Mouse (Mus musculus) cerebellum, postnatal 25 days (tissue): ENCODE data around the gene Cacna2d3.

ENCODE experiments used
- DNase-seq, 2 experiments: peaks; one replicate each; pipeline ENCODE4 v3.0.0; 2021; ENCODE audit warnings: mixed read lengths in 2 of 2

Cacna2d3 gene

DNA sequence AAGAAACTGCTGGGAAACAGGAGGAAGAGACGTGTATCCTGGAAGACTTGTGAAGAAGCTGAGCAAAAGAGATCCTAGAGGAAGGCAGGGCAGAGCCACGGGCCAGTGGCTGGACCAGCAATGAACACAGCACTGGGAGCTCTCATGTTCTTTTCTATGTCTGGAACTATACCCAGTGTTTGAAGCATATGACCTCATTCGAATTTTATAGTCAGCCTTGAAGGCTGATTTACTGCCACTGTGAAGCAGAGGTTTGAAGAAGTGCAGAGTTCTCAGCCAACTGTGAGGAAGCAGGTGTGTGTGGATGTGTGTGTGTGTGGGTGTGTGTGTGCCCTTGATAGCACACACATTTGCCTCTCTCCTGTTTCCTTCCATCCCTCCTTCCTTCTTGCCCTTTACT, 483.2 kb downstream of the Cacna2d3 start:
- no peak for DNase-seq

GRCm38 (mm10) chr14:29228976-29229716, 492.5 kb downstream of the Cacna2d3 start:
- no peak for DNase-seq

- DNase-seq, result no peak
Measured at GRCm38 (mm10) chr14:29228471-29228870, 493.2 kb downstream of the Cacna2d3 start.

DNA sequence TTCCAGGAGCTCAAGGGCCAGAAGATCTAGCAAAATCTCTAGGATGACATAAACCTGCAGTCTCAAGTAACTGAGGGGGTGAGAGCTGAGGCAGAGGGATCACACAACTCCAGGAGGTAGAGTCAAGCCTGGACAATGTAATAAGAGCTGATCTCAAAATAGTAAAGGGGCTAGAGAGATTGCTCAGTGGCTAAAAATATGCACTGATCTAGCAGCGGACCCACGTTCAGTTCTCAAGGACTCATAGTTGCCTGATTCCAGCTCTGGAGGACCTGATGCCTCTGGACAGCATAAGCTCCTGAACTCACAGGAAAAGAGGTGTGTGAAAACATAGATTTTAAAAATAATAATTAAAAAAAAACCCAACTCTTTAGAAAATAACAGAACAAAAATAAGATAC, 493.7 kb downstream of the Cacna2d3 start:
- no peak for DNase-seq

- DNase-seq, result no peak
Measured at GRCm38 (mm10) chr14:29225754-29226365, 495.8 kb downstream of the Cacna2d3 start.

DNA sequence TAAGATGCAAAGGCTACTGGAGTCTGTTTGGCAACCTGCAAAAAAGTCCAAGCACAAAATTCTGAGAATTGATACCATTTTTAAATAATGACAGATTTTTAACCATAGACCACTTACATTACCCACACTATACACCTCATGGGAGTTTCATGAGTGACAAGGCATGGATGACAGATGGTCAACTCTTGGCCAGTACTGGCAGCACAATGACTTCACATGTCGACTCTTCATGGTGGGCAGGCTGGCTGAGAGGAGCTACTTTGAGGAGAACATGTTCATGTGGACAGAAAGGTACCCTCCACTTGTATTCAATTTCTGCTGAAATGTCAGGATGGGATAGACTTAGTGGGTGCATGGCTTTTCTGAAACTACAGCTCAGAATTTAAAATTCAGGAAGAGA, 498.7 kb downstream of the Cacna2d3 start:
- DNase-seq, result peak; percentile 44 to 56

DNA sequence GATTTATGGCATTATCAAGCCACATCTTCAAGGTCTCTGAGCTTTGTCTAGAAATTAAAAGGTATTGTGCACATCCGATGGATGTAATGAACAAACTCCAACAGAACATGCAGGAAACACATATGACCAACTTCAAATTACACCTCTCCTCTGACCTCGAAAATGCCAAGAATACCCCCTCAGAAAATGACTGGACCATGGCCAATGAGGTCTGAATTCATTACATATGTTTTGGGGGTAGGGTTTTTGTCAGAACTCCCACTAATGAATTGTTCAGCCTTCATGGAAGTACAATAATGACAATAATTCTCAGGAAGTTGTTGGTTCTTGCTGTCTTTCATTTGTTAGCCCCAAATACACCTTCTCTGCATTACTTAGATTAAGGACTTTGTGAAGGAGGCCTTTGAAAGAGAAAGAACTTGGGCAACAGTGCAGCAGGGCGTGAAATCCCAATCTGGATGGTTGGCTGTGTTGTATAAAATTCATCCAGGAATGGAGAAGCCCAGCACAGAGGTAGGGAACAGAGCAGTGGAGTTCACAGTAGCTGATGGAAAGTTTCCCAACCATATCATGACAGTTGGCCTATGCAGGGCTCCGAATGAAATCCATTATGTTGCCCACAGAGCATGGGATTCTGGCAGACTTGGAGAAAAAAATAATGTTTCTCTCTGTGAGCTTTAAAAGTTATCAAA, 499.3 kb downstream of the Cacna2d3 start:
- DNase-seq, result peak; percentile 85 to 87

DNA sequence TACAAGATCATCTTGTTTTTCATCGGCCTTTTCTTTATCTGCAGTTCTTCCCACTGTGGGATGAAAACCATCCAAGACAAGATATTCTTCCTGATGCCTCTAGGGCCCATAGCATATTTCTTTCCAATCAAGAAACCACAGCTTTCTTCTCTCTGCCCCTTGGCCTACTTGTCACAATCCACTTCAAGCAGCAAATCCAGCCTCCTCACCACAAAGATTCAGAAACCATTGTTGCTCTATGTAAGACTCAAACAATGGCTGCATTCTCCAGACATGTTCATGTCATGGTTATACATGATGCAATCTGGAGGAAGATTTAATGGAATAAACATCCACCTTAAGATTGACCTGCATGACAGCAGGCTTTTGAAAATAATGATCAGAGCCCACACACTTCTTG, 505.6 kb downstream of the Cacna2d3 start:
- no peak for DNase-seq

DNA sequence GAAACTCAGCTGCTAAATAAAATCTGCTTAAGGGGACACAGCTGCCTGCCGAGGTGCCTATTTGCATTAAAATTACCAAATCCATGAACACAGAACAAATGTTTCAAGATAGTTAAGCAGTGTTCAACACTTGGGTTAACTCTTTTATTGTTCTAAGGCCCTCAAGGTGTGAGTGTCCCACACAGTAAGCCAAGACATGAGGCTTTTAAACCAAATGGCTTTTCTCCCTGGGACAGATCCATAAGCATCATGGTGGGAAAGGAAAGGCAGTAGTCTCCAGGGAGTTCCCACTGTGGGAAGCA, 516.7 kb downstream of the Cacna2d3 start:
- DNase-seq, result no peak

DNA sequence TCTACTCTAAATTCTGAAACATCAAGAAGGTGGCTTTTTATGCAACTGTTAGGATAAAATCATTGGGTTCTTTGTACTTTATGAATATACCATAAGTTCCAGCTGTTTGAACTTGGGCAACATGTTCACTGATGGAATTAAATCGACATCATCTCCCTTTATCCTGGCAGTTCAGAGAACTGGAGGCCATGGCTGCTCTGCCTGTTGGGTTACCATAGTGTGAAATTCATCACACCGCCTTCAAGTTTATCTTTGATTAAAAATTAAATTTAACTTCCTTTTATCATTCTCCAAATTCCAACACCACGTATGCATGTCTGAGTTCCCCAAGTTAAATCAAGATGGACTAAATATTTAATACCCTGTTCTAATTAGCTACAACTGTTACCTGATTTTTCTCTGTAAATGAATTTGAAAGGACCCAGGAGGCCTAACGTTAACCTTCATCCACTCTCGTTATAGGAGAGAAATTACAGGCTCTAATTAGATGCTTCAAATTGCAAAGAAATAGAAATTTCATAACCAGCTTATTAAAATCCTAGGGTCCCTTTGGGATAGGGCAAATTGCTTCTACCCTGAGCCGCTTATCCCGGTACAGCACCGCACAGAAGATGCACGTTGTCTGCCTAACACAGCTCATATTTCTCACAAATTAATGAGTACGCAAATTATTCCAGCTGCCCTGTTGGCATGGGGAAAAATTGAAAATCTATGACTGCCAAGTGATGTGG, 517.3 kb downstream of the Cacna2d3 start:
- DNase-seq, result no peak

- DNase-seq, result no peak
Measured at GRCm38 (mm10) chr14:29196171-29196570, 525.5 kb downstream of the Cacna2d3 start.

DNA sequence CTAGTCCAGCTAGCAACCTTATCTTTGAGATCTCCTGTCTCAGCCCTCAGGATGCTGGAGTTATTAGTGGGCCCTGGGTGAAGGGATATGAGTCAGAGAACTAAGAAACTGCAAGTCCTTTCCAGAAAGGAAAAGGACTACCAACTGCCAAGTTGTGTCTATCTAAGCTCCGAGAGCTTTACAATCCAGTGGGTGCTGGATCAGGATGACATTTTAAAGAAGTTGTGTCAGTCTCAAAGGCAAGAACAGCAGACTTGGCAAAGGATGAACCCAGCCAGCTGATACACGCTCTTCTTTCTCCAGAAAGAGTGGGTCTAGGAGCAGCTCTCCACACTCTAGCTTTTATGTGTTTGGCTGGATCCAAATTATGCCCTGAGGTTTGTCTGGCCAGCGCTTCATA, 530.2 kb downstream of the Cacna2d3 start:
- no peak for DNase-seq

GRCm38 (mm10) chr14:29183730-29184129, 537.9 kb downstream of the Cacna2d3 start:
- peak in 1 of 2 experiments; percentile 26 for DNase-seq

- no peak for DNase-seq
Measured at GRCm38 (mm10) chr14:29179397-29179888, 542.2 kb downstream of the Cacna2d3 start.

DNA sequence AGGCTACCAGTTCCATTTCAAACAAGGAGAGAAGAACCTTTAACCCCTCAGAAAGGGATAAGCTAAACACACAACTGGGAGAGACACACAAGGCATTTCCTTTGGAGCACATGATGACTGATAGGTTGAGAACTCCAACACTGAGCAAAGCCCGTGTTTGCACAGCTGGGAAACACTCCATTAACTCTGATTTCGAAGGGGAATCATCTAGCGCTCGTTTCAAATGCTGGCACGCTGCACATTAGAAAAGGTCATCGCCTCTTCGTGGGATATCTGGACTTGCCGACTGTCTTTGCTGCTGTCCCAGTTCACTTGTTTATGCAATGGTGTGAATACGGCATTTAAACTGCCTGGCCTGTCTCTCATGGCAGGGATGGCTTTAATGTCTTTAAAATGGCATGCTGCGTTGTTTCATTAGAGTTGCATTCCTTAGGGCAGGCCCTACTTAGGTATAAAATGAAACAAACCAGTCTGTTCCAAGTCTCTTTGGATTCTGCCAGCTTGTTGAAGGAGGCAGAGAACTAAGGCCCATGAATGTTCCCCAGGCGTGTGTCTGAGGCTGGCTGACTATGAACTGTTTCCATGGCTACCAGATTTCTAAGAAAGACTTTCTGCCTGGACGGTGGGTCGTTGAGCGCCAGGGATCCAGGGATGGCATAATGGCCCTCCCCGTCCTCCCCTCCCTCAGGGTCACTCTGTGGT, 542.8 kb downstream of the Cacna2d3 start:
- DNase-seq, result no peak

DNA sequence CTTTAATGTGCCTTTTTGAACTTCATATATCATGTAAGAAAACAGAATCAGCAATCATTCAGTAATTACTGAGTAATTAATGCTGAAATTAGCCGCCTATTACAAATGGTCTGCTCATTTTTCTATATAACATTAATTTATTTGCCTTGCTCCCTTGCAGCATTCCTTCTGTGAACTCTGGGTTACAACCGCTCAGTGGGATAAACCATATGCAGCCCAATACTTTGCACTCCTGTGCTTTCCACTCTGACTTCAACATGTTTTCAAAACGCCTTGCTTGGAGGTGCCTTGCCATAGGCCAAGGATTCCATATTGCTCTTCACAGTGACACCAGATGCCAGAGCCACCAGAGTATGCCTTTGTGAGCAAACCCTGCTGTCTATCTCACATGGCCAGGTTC, 546.9 kb downstream of the Cacna2d3 start:
- no peak for DNase-seq

- no peak for DNase-seq
Measured at GRCm38 (mm10) chr14:29172207-29172606, 549.5 kb downstream of the Cacna2d3 start.

GRCm38 (mm10) chr14:29164653-29165030, 557.0 kb downstream of the Cacna2d3 start:
- no peak for DNase-seq

GRCm38 (mm10) chr14:29163998-29164652, 557.5 kb downstream of the Cacna2d3 start:
- no peak for DNase-seq

GRCm38 (mm10) chr14:29159803-29160202, 561.9 kb downstream of the Cacna2d3 start:
- peak in 1 of 2 experiments; percentile 19 for DNase-seq

GRCm38 (mm10) chr14:29157096-29157495, 564.6 kb downstream of the Cacna2d3 start:
- DNase-seq, result no peak

GRCm38 (mm10) chr14:29144184-29144583, 577.5 kb downstream of the Cacna2d3 start:
- no peak for DNase-seq
